Mouse (Mus musculus) stomach, postnatal 0 days (tissue): ENCODE measurements around the gene Scaf4. TPM values are rescaled to one million over a fixed set of nuclear protein-coding genes. Genes with fewer than 3 reads are reported as not detected.

Experiments
- ATAC-seq: fragments of 200-750 bp; cut with Nextera tagmentation; 2 replicates; pipeline ENCODE4 v1.8.0; 2017; ENCODE audit not compliant: low FRiP score, low TSS enrichment
- DNase-seq: peaks from one replicate; pipeline ENCODE4 v3.0.0-alpha.2; 2016; ENCODE audit warnings: low spot score
- H3K27ac ChIP-seq: fragments of 300-500 bp; sonication (generic); replicated peaks from 2 replicates; pipeline ENCODE4 v1.5.1; 2014; ENCODE audit warnings: mild to moderate bottlenecking, control low read depth
- H3K27me3 ChIP-seq: fragments of 300-500 bp; sonication (generic); 2 replicates; pipeline ENCODE4 v1.6.1; 2014; ENCODE audit warnings: low read length; ENCODE audit not compliant: control insufficient read depth, insufficient read depth
- H3K36me3 ChIP-seq: fragments of 300-500 bp; sonication (generic); 2 replicates; pipeline ENCODE4 v1.6.1; 2014; ENCODE audit warnings: low read length, mixed read lengths; ENCODE audit not compliant: control insufficient read depth, insufficient read depth
- H3K4me1 ChIP-seq: fragments of 300-500 bp; sonication (generic); replicated peaks from 2 replicates; pipeline ENCODE4 v1.6.1; 2014; ENCODE audit warnings: antibody characterized with exemption; ENCODE audit not compliant: control insufficient read depth, insufficient read depth
- H3K4me2 ChIP-seq: fragments of 300-500 bp; sonication (generic); replicated peaks from 2 replicates; pipeline ENCODE4 v1.6.1; 2014; ENCODE audit warnings: low read depth, mild to moderate bottlenecking, control low read depth, moderate library complexity
- H3K4me3 ChIP-seq: fragments of 300-500 bp; sonication (generic); 2 replicates; pipeline ENCODE4 v1.5.1; 2014; ENCODE audit warnings: low read depth, low read length, control low read depth
- H3K9ac ChIP-seq: fragments of 300-500 bp; sonication (generic); 2 replicates; pipeline ENCODE4 v1.6.1; 2014; ENCODE audit warnings: mild to moderate bottlenecking, low read length, control low read depth, mixed read lengths
- H3K9me3 ChIP-seq: fragments of 300-500 bp; sonication (generic); 2 replicates; pipeline ENCODE4 v1.6.1; 2016; ENCODE audit warnings: low read length; ENCODE audit not compliant: control insufficient read depth
- CTCF ChIP-seq: IDR thresholded peaks from 2 replicates; pipeline ENCODE4 v1.5.1; 2016; ENCODE audit warnings: antibody characterized with exemption, low read depth, mild to moderate bottlenecking, moderate library complexity
- EP300 ChIP-seq: optimal IDR thresholded peaks from 2 replicates; pipeline ENCODE3; 2016; ENCODE audit warnings: antibody characterized with exemption
- WGBS: fragments of 180-500 bp; shearing (Covaris S2); extraction: QIAGEN DNeasy Blood & Tissue Kit; methylation state at CpG from one replicate; pipeline ENCODE4 v1.1.7; 2014; 5-methylcytosine and 5-hydroxymethylcytosine counted together
- polyA plus RNA-seq: library from polyadenylated mRNA; unstranded; fragments of >200 nt; fragmentation: Nextera tagmentation; extraction: Ambion mirVana; gene quantifications from 2 replicates; pipeline ENCODE4 v1.2.1, GENCODE M21; 2015

Gene Scaf4
- polyA plus RNA-seq, 1 experiment from 2014 or later, result 8.3 TPM

GRCm38 (mm10) chr16:90213477-90214339 is 70.6 kb downstream of the Scaf4 start:
- H3K9me3 ChIP-seq, result no peaks in the 10 kb centered on the region
- ATAC-seq (no peak), DNase-seq (no peak)
- no peaks in the 10 kb centered on the region for H3K4me1 ChIP-seq
- no peaks in the 10 kb centered on the region for H3K27me3 ChIP-seq
- 61% methylated on average over 12 of the region's 12 CpGs for WGBS
- no peak overlapping the region for H3K27ac ChIP-seq
- H3K4me2 ChIP-seq, result no peak overlapping the region
- H3K9ac ChIP-seq, result no peak overlapping the region
- no peak for TF ChIP-seq CTCF
- TF ChIP-seq EP300, result no peak
- no peak overlapping the region for H3K4me3 ChIP-seq
- H3K36me3 ChIP-seq, result no peaks in the 10 kb centered on the region

GRCm38 (mm10) chr16:90211767-90212166 is 72.5 kb downstream of the Scaf4 start:
- no peak for ATAC-seq
- H3K36me3 ChIP-seq, result no peaks in the 10 kb centered on the region
- H3K4me1 ChIP-seq, result no peaks in the 10 kb centered on the region
- TF ChIP-seq EP300 (no peak), CTCF (no peak)
- no peak overlapping the region for H3K27ac ChIP-seq
- no peak for DNase-seq
- no peak overlapping the region for H3K9ac ChIP-seq
- no peak overlapping the region for H3K4me2 ChIP-seq
- no peak overlapping the region for H3K4me3 ChIP-seq
- no peaks in the 10 kb centered on the region for H3K27me3 ChIP-seq
- H3K9me3 ChIP-seq, result no peaks in the 10 kb centered on the region
- WGBS, result 66% methylated on average over 8 of the region's 8 CpGs

GRCm38 (mm10) chr16:90210717-90211116 is 73.6 kb downstream of the Scaf4 start:
- TF ChIP-seq EP300 (no peak), CTCF (no peak)

GRCm38 (mm10) chr16:90208996-90209395 is 75.3 kb downstream of the Scaf4 start:
- Histone ChIP-seq H3K27ac (no peak overlapping the region), H3K4me3 (no peak overlapping the region), H3K36me3 (no peaks in the 10 kb centered on the region), H3K4me1 (no peaks in the 10 kb centered on the region), H3K4me2 (no peak overlapping the region), H3K27me3 (no peaks in the 10 kb centered on the region), H3K9ac (no peak overlapping the region), H3K9me3 (no peaks in the 10 kb centered on the region)
- DNase-seq (no peak), ATAC-seq (no peak)
- WGBS, result 65% methylated on average over 3 of the region's 3 CpGs
- no peak for TF ChIP-seq CTCF

More at GRCm38 (mm10) chr16:90210717-90211116, 73.6 kb downstream of the Scaf4 start:
- DNase-seq (no peak), ATAC-seq (no peak)
- Histone ChIP-seq H3K27me3 (no peaks in the 10 kb centered on the region), H3K36me3 (no peaks in the 10 kb centered on the region), H3K4me2 (no peak overlapping the region), H3K4me1 (no peaks in the 10 kb centered on the region), H3K4me3 (no peak overlapping the region), H3K27ac (no peak overlapping the region), H3K9ac (no peak overlapping the region), H3K9me3 (no peaks in the 10 kb centered on the region)
- WGBS, result 52% methylated on average over 10 of the region's 10 CpGs

- H3K4me2 ChIP-seq, result no peak overlapping the region
- no peaks in the 10 kb centered on the region for H3K36me3 ChIP-seq
- H3K9ac ChIP-seq, result no peak overlapping the region
- 95% methylated on average over 2 of the region's 2 CpGs for WGBS
- H3K4me3 ChIP-seq, result no peak overlapping the region
- no peaks in the 10 kb centered on the region for H3K4me1 ChIP-seq
- no peak overlapping the region for H3K27ac ChIP-seq
- no peaks in the 10 kb centered on the region for H3K27me3 ChIP-seq
- ATAC-seq, result no peak
- no peak for DNase-seq
- H3K9me3 ChIP-seq, result no peaks in the 10 kb centered on the region
- TF ChIP-seq CTCF (no peak), EP300 (no peak)
These were observed 79.4 kb downstream of the Scaf4 start for GRCm38 (mm10) chr16:90204868-90205267.
